Mouse (Mus musculus): Measurements from ENCODE around the gene Gfi1. TPM values are rescaled to one million over a fixed set of nuclear protein-coding genes. Genes with fewer than 3 reads are reported as not detected.

Gene Gfi1
- polyA plus RNA-seq, 1 experiment: 21.1 TPM

DNA sequence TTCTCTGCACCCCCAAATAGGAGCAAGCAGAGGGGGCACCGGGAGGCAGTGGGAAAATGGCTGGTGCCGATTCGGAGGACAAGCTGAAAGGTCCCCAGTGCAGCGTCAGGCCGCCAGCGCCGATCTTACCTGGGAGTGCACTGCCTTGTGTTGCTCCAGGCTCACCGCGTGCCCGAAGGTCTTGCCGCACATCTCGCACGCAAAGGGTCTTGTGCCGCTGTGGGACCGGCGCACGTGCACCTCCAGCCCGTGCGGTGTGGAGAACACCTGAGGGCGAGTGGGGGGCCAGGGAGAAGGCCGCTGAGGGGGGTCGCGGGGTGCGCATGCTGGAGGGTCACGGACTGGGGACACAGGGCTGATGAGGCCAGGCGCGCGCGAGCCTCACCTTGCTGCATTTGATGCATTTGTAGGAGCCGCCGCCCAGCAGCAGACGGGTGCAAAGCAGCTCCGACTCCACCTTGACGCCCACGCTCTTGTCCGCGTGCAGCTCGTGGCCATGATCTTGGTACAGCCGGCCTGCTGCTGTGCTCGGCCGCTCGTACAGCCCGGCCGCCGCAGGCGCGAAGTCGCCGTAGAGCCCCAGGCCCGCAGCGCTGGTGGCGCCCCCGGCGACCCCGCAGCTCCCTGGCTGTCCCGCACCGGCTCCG is 4.7 kb downstream of the Gfi1 start:
- Histone ChIP-seq H3K4me3 (replicated peaks; ENCODE audit: control insufficient read depth, low read depth, low read length) (peak overlapping the region; percentile 7), H3K27ac (ENCODE audit: control insufficient read depth, insufficient read depth, low read depth, low read length, poor library complexity) (peak overlapping the region; percentile 11; the same call in 1 of the 2 replicates), H3K4me1 (ENCODE audit: control insufficient read depth, insufficient read depth, low read length) (peaks cover 1% of the 10 kb centered on the region; the same call in 1 of the 2 replicates)
- 82% methylated on average over 58 of the region's 58 CpGs for WGBS
- TF ChIP-seq POLR2A (IDR thresholded peaks at IDR 0.05; ENCODE audit: borderline replicate concordance, control insufficient read depth, low read depth, low read length) (no peak), CTCF (IDR thresholded peaks at IDR 0.05; ENCODE audit: control insufficient read depth, insufficient read depth, low read length) (no peak)

DNA sequence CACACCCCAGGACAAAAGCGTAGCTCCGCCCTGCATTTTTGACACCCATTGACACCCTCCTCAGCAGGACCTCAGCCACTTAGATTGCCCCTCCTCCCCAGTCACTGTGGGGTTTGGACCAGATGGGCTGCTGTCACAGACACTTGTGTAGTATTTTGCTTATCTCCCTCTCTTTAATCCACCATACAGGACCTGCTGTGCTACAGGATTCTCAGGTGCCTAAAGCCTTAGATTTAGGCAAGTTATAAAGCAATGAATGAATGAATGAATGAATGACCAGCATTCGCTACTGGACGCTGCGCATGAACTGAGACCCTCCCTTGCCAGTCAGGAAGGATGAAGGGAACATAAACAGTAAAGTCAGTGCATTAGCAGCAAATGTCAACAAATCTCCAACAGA is 5.3 kb downstream of the Gfi1 start:
- WGBS: 85% methylated on average over 5 of the region's 5 CpGs
- TF ChIP-seq CTCF (IDR thresholded peaks at IDR 0.05; ENCODE audit: control insufficient read depth, insufficient read depth, low read length) (no peak), POLR2A (IDR thresholded peaks at IDR 0.05; ENCODE audit: borderline replicate concordance, control insufficient read depth, low read depth, low read length) (no peak)
- Histone ChIP-seq H3K4me1 (ENCODE audit: control insufficient read depth, insufficient read depth, low read length) (peaks cover 1% of the 10 kb centered on the region; the same call in 1 of the 2 replicates), H3K4me3 (replicated peaks; ENCODE audit: control insufficient read depth, low read depth, low read length) (no peak overlapping the region), H3K27ac (ENCODE audit: control insufficient read depth, insufficient read depth, low read depth, low read length, poor library complexity) (no peak overlapping the region)

- H3K27ac ChIP-seq (ENCODE audit: control insufficient read depth, insufficient read depth, low read depth, low read length, poor library complexity): no peak overlapping the region
- TF ChIP-seq CTCF (IDR thresholded peaks at IDR 0.05; ENCODE audit: control insufficient read depth, insufficient read depth, low read length): no peak
- TF ChIP-seq POLR2A (IDR thresholded peaks at IDR 0.05; ENCODE audit: borderline replicate concordance, control insufficient read depth, low read depth, low read length): no peak
- peaks cover 1% of the 10 kb centered on the region; the same call in 1 of the 2 replicates for H3K4me1 ChIP-seq (ENCODE audit: control insufficient read depth, insufficient read depth, low read length)
- 76% methylated on average over 1 of the region's 1 CpGs for WGBS
- no peak overlapping the region for H3K4me3 ChIP-seq (replicated peaks; ENCODE audit: control insufficient read depth, low read depth, low read length)
These were observed 6.0 kb downstream of the Gfi1 start for GRCm38 (mm10) chr5:107719786-107720185.

GRCm38 (mm10) chr5:107719209-107719608 is 6.6 kb downstream of the Gfi1 start:
- WGBS: 17% methylated on average over 3 of the region's 3 CpGs
- H3K4me3 ChIP-seq (replicated peaks; ENCODE audit: control insufficient read depth, low read depth, low read length): no peak overlapping the region
- no peak overlapping the region for H3K27ac ChIP-seq (ENCODE audit: control insufficient read depth, insufficient read depth, low read depth, low read length, poor library complexity)
- TF ChIP-seq CTCF (IDR thresholded peaks at IDR 0.05; ENCODE audit: control insufficient read depth, insufficient read depth, low read length) (no peak), POLR2A (IDR thresholded peaks at IDR 0.05; ENCODE audit: borderline replicate concordance, control insufficient read depth, low read depth, low read length) (no peak)
- peaks cover 1% of the 10 kb centered on the region; the same call in 1 of the 2 replicates for H3K4me1 ChIP-seq (ENCODE audit: control insufficient read depth, insufficient read depth, low read length)

DNA sequence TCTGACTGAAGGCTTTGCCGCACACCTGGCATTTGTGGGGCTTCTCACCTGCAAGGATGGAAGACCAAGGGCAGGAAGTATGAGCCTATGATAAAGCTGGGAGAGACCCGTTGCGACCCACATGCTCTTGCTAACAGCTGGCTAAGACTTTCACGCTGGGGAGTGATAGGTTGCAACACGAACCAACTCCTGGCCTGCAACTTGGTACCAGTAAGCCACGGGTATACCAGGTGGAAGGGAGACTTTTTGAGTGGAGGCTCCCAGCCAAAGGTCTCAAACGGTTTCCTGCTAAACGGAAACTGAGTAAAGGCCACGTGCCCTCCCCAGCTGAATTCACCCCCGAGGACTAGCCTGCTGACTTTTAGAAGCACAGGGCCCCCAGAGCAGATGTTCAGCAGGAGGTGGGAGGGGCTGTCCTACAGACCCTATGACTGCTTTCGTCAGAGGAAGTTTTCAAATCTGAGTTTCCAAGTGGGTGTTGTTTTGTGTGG is 7.9 kb downstream of the Gfi1 start:
- WGBS: 15% methylated on average over 11 of the region's 11 CpGs
- Histone ChIP-seq H3K27ac (ENCODE audit: control insufficient read depth, insufficient read depth, low read depth, low read length, poor library complexity) (peak overlapping the region; percentile 5), H3K4me1 (ENCODE audit: control insufficient read depth, insufficient read depth, low read length) (peaks cover 1% of the 10 kb centered on the region; the same call in 1 of the 2 replicates), H3K4me3 (replicated peaks; ENCODE audit: control insufficient read depth, low read depth, low read length) (no peak overlapping the region)
- TF ChIP-seq POLR2A (IDR thresholded peaks at IDR 0.05; ENCODE audit: borderline replicate concordance, control insufficient read depth, low read depth, low read length): no peak
- TF ChIP-seq CTCF (IDR thresholded peaks at IDR 0.05; ENCODE audit: control insufficient read depth, insufficient read depth, low read length): no peak

DNA sequence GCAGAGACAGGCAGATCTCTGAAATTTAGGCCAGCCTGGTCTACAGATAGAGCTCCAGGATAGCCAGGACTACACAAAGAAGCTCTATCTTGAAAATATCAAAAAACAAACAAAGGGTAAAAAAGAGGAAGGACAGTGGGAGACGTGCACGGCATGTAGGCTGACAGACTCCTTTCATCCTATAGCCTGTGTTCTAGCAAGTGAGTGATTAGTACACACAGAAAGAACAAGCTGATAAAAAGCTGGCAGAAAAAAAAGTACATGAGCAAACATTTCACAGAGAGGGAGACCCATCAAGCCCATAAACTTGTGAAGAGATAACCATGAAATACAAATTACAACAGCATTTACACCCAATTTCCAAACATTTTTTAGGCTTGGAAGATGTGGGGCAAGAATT is 14.1 kb downstream of the Gfi1 start:
- 2% methylated on average over 2 of the region's 2 CpGs for WGBS
- TF ChIP-seq CTCF (IDR thresholded peaks at IDR 0.05; ENCODE audit: control insufficient read depth, insufficient read depth, low read length): no peak
- no peak for TF ChIP-seq POLR2A (IDR thresholded peaks at IDR 0.05; ENCODE audit: borderline replicate concordance, control insufficient read depth, low read depth, low read length)
- Histone ChIP-seq H3K4me1 (ENCODE audit: control insufficient read depth, insufficient read depth, low read length) (peaks cover 3% of the 10 kb centered on the region; the same call in 1 of the 2 replicates), H3K27ac (ENCODE audit: control insufficient read depth, insufficient read depth, low read depth, low read length, poor library complexity) (no peak overlapping the region), H3K4me3 (replicated peaks; ENCODE audit: control insufficient read depth, low read depth, low read length) (no peak overlapping the region)

- Histone ChIP-seq H3K27ac (ENCODE audit: control insufficient read depth, insufficient read depth, low read depth, low read length, poor library complexity) (no peak overlapping the region), H3K4me1 (ENCODE audit: control insufficient read depth, insufficient read depth, low read length) (peaks cover 3% of the 10 kb centered on the region; the same call in 1 of the 2 replicates), H3K4me3 (replicated peaks; ENCODE audit: control insufficient read depth, low read depth, low read length) (no peak overlapping the region)
- 6% methylated on average over 8 of the region's 8 CpGs for WGBS
- TF ChIP-seq CTCF (IDR thresholded peaks at IDR 0.05; ENCODE audit: control insufficient read depth, insufficient read depth, low read length) (no peak), POLR2A (IDR thresholded peaks at IDR 0.05; ENCODE audit: borderline replicate concordance, control insufficient read depth, low read depth, low read length) (no peak)
These were observed 17.6 kb downstream of the Gfi1 start for GRCm38 (mm10) chr5:107708124-107708797.

DNA sequence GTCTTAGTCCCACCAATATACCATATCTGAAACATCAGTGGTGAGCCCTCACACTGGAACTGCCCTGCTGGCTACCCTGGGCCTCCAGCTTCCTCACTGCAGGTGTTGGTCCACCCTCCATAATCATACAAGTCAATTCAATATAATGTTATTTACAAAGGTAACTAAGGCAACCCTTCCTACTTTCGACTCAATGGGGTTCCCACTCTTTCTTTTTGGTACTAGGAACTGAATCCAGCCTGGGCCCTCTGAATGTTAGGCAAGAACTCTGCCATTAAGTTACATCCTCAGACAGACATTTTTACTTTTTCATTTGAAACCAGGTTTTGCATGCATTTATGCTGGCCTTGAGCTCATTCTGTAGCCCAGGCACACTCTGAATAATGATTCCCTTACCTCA is 19.6 kb downstream of the Gfi1 start:
- WGBS: 41% methylated on average over 1 of the region's 1 CpGs
- Histone ChIP-seq H3K4me1 (ENCODE audit: control insufficient read depth, insufficient read depth, low read length) (peaks cover 3% of the 10 kb centered on the region; the same call in 1 of the 2 replicates), H3K27ac (ENCODE audit: control insufficient read depth, insufficient read depth, low read depth, low read length, poor library complexity) (no peak overlapping the region), H3K4me3 (replicated peaks; ENCODE audit: control insufficient read depth, low read depth, low read length) (no peak overlapping the region)
- no peak for TF ChIP-seq CTCF (IDR thresholded peaks at IDR 0.05; ENCODE audit: control insufficient read depth, insufficient read depth, low read length)
- TF ChIP-seq POLR2A (IDR thresholded peaks at IDR 0.05; ENCODE audit: borderline replicate concordance, control insufficient read depth, low read depth, low read length): no peak

All from bone marrow, adult 2 months (tissue).